Mouse (Mus musculus): ENCODE measurements at regions not wholly inside any gene's neighbourhood (a gene's known extent, or its start where the extent isn't known, plus 50 kb on each side); places are given as distances from the start of the nearest gene placed in this dataset.

GRCm38 (mm10) chr4:89505368-89505819, 173.8 kb upstream of the Dmrta1 start:
- no peak for DNase-seq (ENCODE audit: low spot score in 2 of 2)

- no peak for DNase-seq (ENCODE audit: low spot score in 2 of 2)
Observed at GRCm38 (mm10) chr4:89500232-89500631, 179.0 kb upstream of the Dmrta1 start.

- DNase-seq (ENCODE audit: low spot score in 2 of 2) = no peak
Observed at GRCm38 (mm10) chr4:89490947-89491346, 180.1 kb upstream of the Cdkn2b start.

- no peak for DNase-seq (ENCODE audit: low spot score in 2 of 2)
Observed at GRCm38 (mm10) chr4:89487416-89488165, 176.8 kb upstream of the Cdkn2b start.

- no peak for DNase-seq (ENCODE audit: low spot score in 2 of 2)
Observed at GRCm38 (mm10) chr4:89486963-89487362, 176.1 kb upstream of the Cdkn2b start.

GRCm38 (mm10) chr4:89485981-89486531, 175.2 kb upstream of the Cdkn2b start:
- DNase-seq (ENCODE audit: low spot score in 2 of 2) = peak in 1 of 2 experiments; percentile 21

- DNase-seq (ENCODE audit: low spot score in 2 of 2) = no peak
Observed at GRCm38 (mm10) chr4:89478646-89479237, 167.9 kb upstream of the Cdkn2b start.

- DNase-seq (ENCODE audit: low spot score in 2 of 2) = no peak
Observed at GRCm38 (mm10) chr4:89475848-89476247, 165.0 kb upstream of the Cdkn2b start.

GRCm38 (mm10) chr4:89474836-89475541, 164.2 kb upstream of the Cdkn2b start:
- DNase-seq (ENCODE audit: low spot score in 2 of 2) = no peak

- no peak for DNase-seq (ENCODE audit: low spot score in 2 of 2)
Observed at GRCm38 (mm10) chr4:89471426-89471825, 160.6 kb upstream of the Cdkn2b start.

- no peak for DNase-seq (ENCODE audit: low spot score in 2 of 2)
Observed at GRCm38 (mm10) chr4:89470756-89471155, 159.9 kb upstream of the Cdkn2b start.

GRCm38 (mm10) chr4:89469883-89470282, 159.0 kb upstream of the Cdkn2b start:
- DNase-seq (ENCODE audit: low spot score in 2 of 2) = peak; percentile 28 to 33

GRCm38 (mm10) chr4:89469406-89469805, 158.6 kb upstream of the Cdkn2b start:
- DNase-seq (ENCODE audit: low spot score in 2 of 2) = no peak

- no peak for DNase-seq (ENCODE audit: low spot score in 2 of 2)
Observed at GRCm38 (mm10) chr4:89466766-89467165, 155.9 kb upstream of the Cdkn2b start.

GRCm38 (mm10) chr4:89463121-89463520, 152.3 kb upstream of the Cdkn2b start:
- no peak for DNase-seq (ENCODE audit: low spot score in 2 of 2)

GRCm38 (mm10) chr4:89460170-89460762, 149.4 kb upstream of the Cdkn2b start:
- no peak for DNase-seq (ENCODE audit: low spot score in 2 of 2)

GRCm38 (mm10) chr4:89459346-89459666, 148.5 kb upstream of the Cdkn2b start:
- DNase-seq (ENCODE audit: low spot score in 2 of 2) = no peak

- DNase-seq (ENCODE audit: low spot score in 2 of 2) = no peak
Observed at GRCm38 (mm10) chr4:89458628-89459345, 147.9 kb upstream of the Cdkn2b start.

- DNase-seq (ENCODE audit: low spot score in 2 of 2) = no peak
Observed at GRCm38 (mm10) chr4:89457861-89458260, 147.0 kb upstream of the Cdkn2b start.

- DNase-seq (ENCODE audit: low spot score in 2 of 2) = no peak
Observed at GRCm38 (mm10) chr4:89454926-89455325, 144.1 kb upstream of the Cdkn2b start.

GRCm38 (mm10) chr4:89453051-89453450, 142.2 kb upstream of the Cdkn2b start:
- no peak for DNase-seq (ENCODE audit: low spot score in 2 of 2)

Data from right cerebral cortex, postnatal 10 days (tissue).